ENCODE assay signal across 8 mouse cellular contexts in genomic region chr2:152048981-152049441, GRCm38 (mm10). TPM values are rescaled to one million over a fixed set of nuclear protein-coding genes. Genes with fewer than 3 reads are reported as not detected.
A peak's percentile ranks its signal among the peaks of the same experiment; 100 is the strongest.
DNase-seq lines count a peak whose midpoint lies in the region; ATAC-seq and TF ChIP-seq lines count a peak whose summit lies in the region.

No protein-coding gene starts in this region.

- TF ChIP-seq CTCF in lung, embryonic 14.5 days (IDR thresholded peaks at IDR 0.05; ENCODE audit: low read depth): no peak
- no peak for TF ChIP-seq CTCF in lung, adult 2 months (IDR thresholded peaks at IDR 0.05; ENCODE audit: insufficient read depth, low read length)

- H3K4me3 ChIP-seq in lung, embryonic 14.5 days (ENCODE audit: low read depth, low read length): peak overlapping the region; percentile 49
- no peak overlapping the region for H3K4me3 ChIP-seq in lung, adult 2 months (replicated peaks; ENCODE audit: extremely low read depth, low read depth, low read length)
- H3K4me3 ChIP-seq in hindbrain, embryonic 15.5 days: peak overlapping the region; percentile 53
- peak overlapping the region; percentile 55 for H3K4me3 ChIP-seq in midbrain, embryonic 16.5 days (ENCODE audit: low read depth, low read length)

- peak; percentile 35 for DNase-seq in lung, embryonic 14.5 days
- DNase-seq in lung, adult 2 months: no peak
- peak; percentile 51 for DNase-seq in embryo, embryonic 9.5 days (ENCODE audit: extremely low spot score)
- DNase-seq in urinary bladder, postnatal 36 days (ENCODE audit: low spot score in 2 of 2): no peak
- no peak for DNase-seq in cerebellum, adult 8-10 months
- no peak for DNase-seq in urinary bladder, postnatal 10 days (ENCODE audit: low spot score)

- no peak overlapping the region for H3K27ac ChIP-seq in lung, embryonic 14.5 days (ENCODE audit: low read depth)
- peak overlapping the region; percentile 75 for H3K27ac ChIP-seq in hindbrain, embryonic 15.5 days (replicated peaks)
- peak overlapping the region; percentile 63 for H3K27ac ChIP-seq in midbrain, embryonic 16.5 days (ENCODE audit: low read length)

- peak; percentile 51; the same call in 1 of the 2 replicates for ATAC-seq in lung, embryonic 14.5 days (ENCODE audit: insufficient read depth)
- ATAC-seq in hindbrain, embryonic 15.5 days (ENCODE audit: low FRiP score, low read depth): peak; percentile 13; the same call in 1 of the 2 replicates
- peak; percentile 21; the same call in 1 of the 2 replicates for ATAC-seq in midbrain, embryonic 16.5 days

- H3K9ac ChIP-seq in lung, embryonic 14.5 days: peak overlapping the region; percentile 48
- H3K9ac ChIP-seq in hindbrain, embryonic 15.5 days: peak overlapping the region; percentile 53
- H3K9ac ChIP-seq in midbrain, embryonic 16.5 days (ENCODE audit: low read depth, low read length): peak overlapping the region; percentile 81

- H3K27me3 ChIP-seq in lung, embryonic 14.5 days (ENCODE audit: insufficient read depth, low read length): peaks cover 54% of the 10 kb centered on the region
- no peaks in the 10 kb centered on the region; the same call in 1 of the 2 replicates for H3K27me3 ChIP-seq in hindbrain, embryonic 15.5 days
- H3K27me3 ChIP-seq in midbrain, embryonic 16.5 days (ENCODE audit: control insufficient read depth, insufficient read depth, low read depth, low read length): no peaks in the 10 kb centered on the region

- WGBS in lung, embryonic 14.5 days: under 1% methylated on average over 24 of the region's 24 CpGs
- 1% methylated on average over 24 of the region's 24 CpGs for WGBS in lung, adult 2 months
- WGBS in hindbrain, embryonic 15.5 days: 1% methylated on average over 24 of the region's 24 CpGs
- WGBS in midbrain, embryonic 16.5 days: under 1% methylated on average over 24 of the region's 24 CpGs

- TF ChIP-seq POLR2A in lung, adult 2 months (IDR thresholded peaks at IDR 0.05; ENCODE audit: borderline replicate concordance, extremely low read depth, low read depth, low read length): no peak

- H3K4me1 ChIP-seq in lung, embryonic 14.5 days (ENCODE audit: insufficient read depth): no peaks in the 10 kb centered on the region
- H3K4me1 ChIP-seq in lung, adult 2 months (ENCODE audit: control insufficient read depth, insufficient read depth, low read length): 0 out of 2 replicates have a peak, but pooled peaks cover 2% of the 10 kb centered on the region
- peaks cover 49% of the 10 kb centered on the region for H3K4me1 ChIP-seq in hindbrain, embryonic 15.5 days (replicated peaks)
- H3K4me1 ChIP-seq in midbrain, embryonic 16.5 days (ENCODE audit: control insufficient read depth, insufficient read depth, low read length): peaks cover 34% of the 10 kb centered on the region

- no peaks in the 10 kb centered on the region for H3K36me3 ChIP-seq in lung, embryonic 14.5 days (ENCODE audit: insufficient read depth)
- no peaks in the 10 kb centered on the region for H3K36me3 ChIP-seq in hindbrain, embryonic 15.5 days
- no peaks in the 10 kb centered on the region for H3K36me3 ChIP-seq in midbrain, embryonic 16.5 days (ENCODE audit: control insufficient read depth, insufficient read depth, low read length)

- peak overlapping the region; percentile 95 for H3K4me2 ChIP-seq in lung, embryonic 14.5 days
- H3K4me2 ChIP-seq in hindbrain, embryonic 15.5 days: peak overlapping the region; percentile 97
- H3K4me2 ChIP-seq in midbrain, embryonic 16.5 days (ENCODE audit: low read length): peak overlapping the region; percentile 96

- H3K9me3 ChIP-seq in lung, embryonic 14.5 days (ENCODE audit: low read depth, low read length): no peaks in the 10 kb centered on the region
- no peaks in the 10 kb centered on the region for H3K9me3 ChIP-seq in hindbrain, embryonic 15.5 days
- H3K9me3 ChIP-seq in midbrain, embryonic 16.5 days (replicated peaks; ENCODE audit: control insufficient read depth, low read length, poor library complexity, severe bottlenecking): no peaks in the 10 kb centered on the region

RNA-seq across cellular contexts. Expression of gene Scrt2, which starts 32.3 kb away (rescaled TPM):
- not detected in 2 replicates for polyA plus RNA-seq in lung, embryonic 14.5 days (2014; fragmentation: Nextera tagmentation; extraction: Ambion mirVana)
- not detected in 2 replicates for polyA plus RNA-seq in lung, adult 2 months (2012; rRNA removed)
- 10.8 and 11.1 TPM in 2 replicates for polyA plus RNA-seq in hindbrain, embryonic 15.5 days (2015; fragmentation: Nextera tagmentation; extraction: Ambion mirVana)
- 5.8 and 7.7 TPM in 2 replicates for polyA plus RNA-seq in midbrain, embryonic 16.5 days (2015; fragmentation: Nextera tagmentation; extraction: Ambion mirVana)

RNA-seq across cellular contexts. Expression of gene Slc52a3, which starts 52.7 kb away (rescaled TPM):
- 0.72 and 1.5 TPM in 2 replicates for polyA plus RNA-seq in lung, embryonic 14.5 days (2014; fragmentation: Nextera tagmentation; extraction: Ambion mirVana)
- polyA plus RNA-seq in lung, adult 2 months (2012; rRNA removed): 34.5 and 40.5 TPM in 2 replicates
- polyA plus RNA-seq in hindbrain, embryonic 15.5 days (2015; fragmentation: Nextera tagmentation; extraction: Ambion mirVana): 1.4 and 1.7 TPM in 2 replicates
- polyA plus RNA-seq in midbrain, embryonic 16.5 days (2015; fragmentation: Nextera tagmentation; extraction: Ambion mirVana): 1.0 and 1.4 TPM in 2 replicates

RNA-seq across cellular contexts. Expression of gene Srxn1, which starts 56.3 kb away (rescaled TPM):
- polyA plus RNA-seq in lung, embryonic 14.5 days (2014; fragmentation: Nextera tagmentation; extraction: Ambion mirVana): 5.6 and 6.6 TPM in 2 replicates
- polyA plus RNA-seq in lung, adult 2 months (2012; rRNA removed): 47.3 and 54.8 TPM in 2 replicates
- 24.4 and 24.7 TPM in 2 replicates for polyA plus RNA-seq in hindbrain, embryonic 15.5 days (2015; fragmentation: Nextera tagmentation; extraction: Ambion mirVana)
- 21.8 and 25.4 TPM in 2 replicates for polyA plus RNA-seq in midbrain, embryonic 16.5 days (2015; fragmentation: Nextera tagmentation; extraction: Ambion mirVana)

Comparison
In these comparisons a context has a peak if more than half of its experiments do, and no peak if none do; other contexts are left out.
1. DNase-seq: peak in lung, embryonic 14.5 days (single experiment) and embryo, embryonic 9.5 days (single experiment); none in lung, adult 2 months (single experiment), urinary bladder, postnatal 36 days (0 of 2), cerebellum, adult 8-10 months (single experiment) and urinary bladder, postnatal 10 days (single experiment).
2. RNA of gene Slc52a3, which starts 52.7 kb away (polyA plus RNA-seq): 34.5 to 40.5 TPM in lung, adult 2 months; 1.4 to 1.7 TPM in hindbrain, embryonic 15.5 days, 0.72 to 1.5 TPM in lung, embryonic 14.5 days and 1.0 to 1.4 TPM in midbrain, embryonic 16.5 days; every median in the first group is over 10 times any median in the second.
3. Peak in every context shown above with its lines, with median percentiles within 50 percentile points of each other: ATAC-seq, H3K4me2 ChIP-seq and H3K9ac ChIP-seq.